Mouse (Mus musculus) embryonic facial prominence, embryonic 11.5 days (tissue): ENCODE data around the gene Kcns1. TPM values are rescaled to one million over a fixed set of nuclear protein-coding genes. Genes with fewer than 3 reads are reported as not detected.

ENCODE experiments used
- ATAC-seq: fragments of 200-750 bp; cut with Nextera tagmentation; replicated peaks from 2 replicates; pipeline ENCODE4 v1.8.0; 2017; ENCODE audit warnings: low read depth; ENCODE audit not compliant: insufficient number of reproducible peaks, low FRiP score, low TSS enrichment
- DNase-seq: peaks from one replicate; pipeline ENCODE4 v3.0.0-alpha.2; 2015; ENCODE audit warnings: low spot score
- H3K27ac ChIP-seq: fragments of 300-500 bp; sonication (generic); replicated peaks from 2 replicates; pipeline ENCODE4 v1.5.1; 2014; ENCODE audit warnings: mild to moderate bottlenecking, low read depth, low read length, control low read depth
- H3K27me3 ChIP-seq: fragments of 300-500 bp; sonication (generic); 2 replicates; pipeline ENCODE4 v1.6.1; 2014; ENCODE audit warnings: mild to moderate bottlenecking, low read length, moderate library complexity, mixed read lengths; ENCODE audit not compliant: control insufficient read depth, insufficient read depth
- H3K36me3 ChIP-seq: fragments of 300-500 bp; sonication (generic); replicated peaks from 2 replicates; pipeline ENCODE4 v1.6.1; 2014; ENCODE audit warnings: low read depth, mild to moderate bottlenecking, low read length, moderate library complexity, mixed read lengths; ENCODE audit not compliant: control insufficient read depth, insufficient read depth
- H3K4me1 ChIP-seq: fragments of 300-500 bp; sonication (generic); 2 replicates; pipeline ENCODE4 v1.6.1; 2014; ENCODE audit warnings: low read length, mixed read lengths; ENCODE audit not compliant: control insufficient read depth, insufficient read depth
- H3K4me2 ChIP-seq: fragments of 300-500 bp; sonication (generic); 2 replicates; pipeline ENCODE4 v1.6.1; 2014; ENCODE audit warnings: low read depth, mild to moderate bottlenecking, control low read depth, low read length, moderate library complexity
- H3K4me3 ChIP-seq: fragments of 300-500 bp; sonication (generic); 2 replicates; pipeline ENCODE4 v1.5.1; 2014; ENCODE audit warnings: low read depth, low read length, control low read depth
- H3K9ac ChIP-seq: fragments of 300-500 bp; sonication (generic); replicated peaks from 2 replicates; pipeline ENCODE4 v1.6.1; 2014; ENCODE audit warnings: mild to moderate bottlenecking, control low read depth, low read length
- H3K9me3 ChIP-seq: fragments of 300-500 bp; sonication (generic); replicated peaks from 2 replicates; pipeline ENCODE4 v1.6.1; 2016; ENCODE audit warnings: mild to moderate bottlenecking, low read length, inconsistent platforms, mixed read lengths; ENCODE audit not compliant: control insufficient read depth
- WGBS: fragments of 180-500 bp; shearing (Covaris S2); extraction: QIAGEN DNeasy Blood & Tissue Kit; methylation state at CpG from one replicate; pipeline ENCODE4 v1.1.7; 2014; 5-methylcytosine and 5-hydroxymethylcytosine counted together
- polyA plus RNA-seq: library from polyadenylated mRNA; unstranded; fragments of >200 nt; fragmentation: Nextera tagmentation; extraction: Ambion mirVana; gene quantifications from 2 replicates; pipeline ENCODE4 v1.2.1, GENCODE M21; 2014

The Kcns1 gene
- polyA plus RNA-seq, 1 experiment from 2014 or later = 0.07 TPM

DNA sequence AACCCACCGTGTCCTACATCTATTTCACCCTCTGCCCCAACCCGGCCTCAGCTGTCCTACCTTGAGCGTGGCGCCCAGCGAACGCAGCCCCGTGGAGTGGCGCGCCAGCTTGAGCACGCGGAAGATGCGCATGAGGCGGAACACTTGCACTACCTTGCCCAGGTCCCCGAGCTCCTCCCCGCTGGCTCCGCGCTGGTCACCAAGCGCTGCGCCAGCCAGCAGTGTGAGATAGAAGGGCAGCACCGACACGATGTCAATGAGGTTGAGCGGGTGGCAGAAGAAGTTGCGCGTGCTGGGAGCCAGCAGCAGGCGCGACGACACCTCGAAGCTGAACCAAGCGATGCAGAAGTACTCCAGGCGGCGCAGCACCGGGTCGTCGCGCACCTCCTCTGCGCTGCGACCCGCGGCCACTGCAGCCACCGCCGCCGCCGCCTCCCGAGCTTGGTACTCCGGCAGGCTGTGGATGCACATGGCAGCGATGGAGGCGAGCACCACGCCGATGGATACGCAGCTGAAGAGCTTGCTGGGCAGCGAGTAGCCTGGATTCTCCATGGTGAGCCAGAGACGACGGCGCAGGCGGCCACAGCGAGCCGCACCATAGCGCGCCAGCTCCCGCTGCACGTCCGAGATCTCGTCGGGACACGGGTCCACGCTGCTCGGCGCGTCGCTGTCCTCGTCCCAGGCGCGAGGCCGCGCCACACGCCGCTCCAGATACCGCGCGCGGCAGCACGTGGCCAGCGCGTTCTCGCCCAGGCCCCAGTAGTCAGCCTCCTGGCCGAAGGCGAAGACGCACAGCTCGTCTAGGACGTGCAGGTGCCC, 3.0 kb downstream of the Kcns1 start:
- Histone ChIP-seq H3K36me3 (no peaks in the 10 kb centered on the region), H3K4me3 (peak overlapping the region; percentile 33), H3K9me3 (no peaks in the 10 kb centered on the region), H3K27me3 (peaks cover 51% of the 10 kb centered on the region), H3K27ac (no peak overlapping the region), H3K4me1 (peaks cover 6% of the 10 kb centered on the region), H3K4me2 (peak overlapping the region; percentile 71), H3K9ac (no peak overlapping the region)
- no peak for ATAC-seq
- WGBS = 13% methylated on average over 88 of the region's 90 CpGs
- DNase-seq = no peak

- 91% methylated on average over 5 of the region's 5 CpGs for WGBS
- no peak overlapping the region for H3K4me2 ChIP-seq
- no peaks in the 10 kb centered on the region for H3K9me3 ChIP-seq
- no peak overlapping the region for H3K9ac ChIP-seq
- peaks cover 31% of the 10 kb centered on the region for H3K27me3 ChIP-seq
- ATAC-seq = no peak
- no peak overlapping the region for H3K27ac ChIP-seq
- H3K4me3 ChIP-seq = no peak overlapping the region
- H3K36me3 ChIP-seq = no peaks in the 10 kb centered on the region
- no peaks in the 10 kb centered on the region for H3K4me1 ChIP-seq
- DNase-seq = no peak
These were observed 6.0 kb downstream of the Kcns1 start for GRCm38 (mm10) chr2:164164941-164165340.

- Histone ChIP-seq H3K9me3 (no peaks in the 10 kb centered on the region), H3K36me3 (no peaks in the 10 kb centered on the region), H3K9ac (no peak overlapping the region), H3K4me2 (no peak overlapping the region), H3K27me3 (no peaks in the 10 kb centered on the region), H3K27ac (no peak overlapping the region), H3K4me3 (no peak overlapping the region), H3K4me1 (no peaks in the 10 kb centered on the region)
- ATAC-seq (no peak), DNase-seq (no peak)
- WGBS = 78% methylated on average over 11 of the region's 11 CpGs
These were observed 9.3 kb downstream of the Kcns1 start for GRCm38 (mm10) chr2:164161515-164162055.

GRCm38 (mm10) chr2:164158838-164159237, 12.1 kb downstream of the Kcns1 start:
- DNase-seq = no peak
- Histone ChIP-seq H3K4me1 (no peaks in the 10 kb centered on the region), H3K9ac (no peak overlapping the region), H3K36me3 (no peaks in the 10 kb centered on the region), H3K9me3 (no peaks in the 10 kb centered on the region), H3K4me3 (no peak overlapping the region), H3K27ac (no peak overlapping the region), H3K27me3 (no peaks in the 10 kb centered on the region), H3K4me2 (no peak overlapping the region)
- no peak for ATAC-seq
- 79% methylated on average over 2 of the region's 2 CpGs for WGBS

GRCm38 (mm10) chr2:164156158-164156557, 14.8 kb downstream of the Kcns1 start:
- Histone ChIP-seq H3K4me2 (no peak overlapping the region), H3K9me3 (no peaks in the 10 kb centered on the region), H3K4me1 (no peaks in the 10 kb centered on the region), H3K9ac (no peak overlapping the region), H3K36me3 (no peaks in the 10 kb centered on the region), H3K27me3 (no peaks in the 10 kb centered on the region), H3K27ac (no peak overlapping the region), H3K4me3 (no peak overlapping the region)
- no peak for ATAC-seq
- 88% methylated on average over 7 of the region's 7 CpGs for WGBS
- DNase-seq = no peak

- Histone ChIP-seq H3K4me3 (no peak overlapping the region), H3K27ac (no peak overlapping the region), H3K9me3 (no peaks in the 10 kb centered on the region), H3K9ac (no peak overlapping the region), H3K4me1 (no peaks in the 10 kb centered on the region), H3K36me3 (no peaks in the 10 kb centered on the region), H3K27me3 (no peaks in the 10 kb centered on the region), H3K4me2 (no peak overlapping the region)
- ATAC-seq (no peak), DNase-seq (no peak)
- WGBS = 90% methylated on average over 10 of the region's 10 CpGs
These were observed 16.9 kb downstream of the Kcns1 start for GRCm38 (mm10) chr2:164154007-164154406.

GRCm38 (mm10) chr2:164152341-164152740, 18.6 kb downstream of the Kcns1 start:
- no peak overlapping the region for H3K4me2 ChIP-seq
- no peak for ATAC-seq
- H3K27ac ChIP-seq = no peak overlapping the region
- WGBS = 93% methylated on average over 11 of the region's 11 CpGs
- DNase-seq = no peak
- no peak overlapping the region for H3K9ac ChIP-seq
- H3K4me1 ChIP-seq = no peaks in the 10 kb centered on the region
- H3K27me3 ChIP-seq = no peaks in the 10 kb centered on the region
- no peak overlapping the region for H3K4me3 ChIP-seq
- no peaks in the 10 kb centered on the region for H3K9me3 ChIP-seq
- no peaks in the 10 kb centered on the region for H3K36me3 ChIP-seq

DNA sequence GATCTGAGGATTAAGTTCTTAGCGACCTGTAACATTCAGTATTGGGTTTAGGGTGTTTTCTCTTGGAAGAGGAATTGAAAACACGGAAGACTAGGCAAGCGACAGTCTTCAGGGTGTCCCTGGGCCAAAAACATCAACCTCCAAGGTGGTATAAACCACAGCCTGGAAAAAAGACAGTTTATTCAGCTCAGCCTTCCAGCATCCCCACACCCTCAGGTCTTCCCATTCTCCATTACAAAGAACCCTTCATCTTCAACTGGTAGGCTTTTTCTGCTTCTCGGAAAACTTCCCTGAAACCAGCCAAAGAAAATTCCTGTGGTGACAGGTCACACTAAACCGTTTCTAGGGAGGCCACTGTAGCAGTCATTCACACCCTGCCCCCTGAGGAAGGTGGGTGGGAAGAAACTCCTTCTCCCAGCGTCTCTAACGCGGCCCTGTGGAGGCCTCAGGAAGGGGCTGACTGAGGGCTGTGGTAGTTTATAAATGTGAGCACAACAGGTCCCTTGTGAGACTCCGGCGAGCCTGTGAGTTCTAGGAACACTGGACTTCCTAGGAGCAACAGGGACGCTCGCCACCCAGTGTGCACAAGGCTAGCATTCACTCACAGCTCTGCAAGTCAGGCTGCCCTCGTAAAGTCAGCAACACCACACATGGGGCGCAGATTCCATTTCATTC, 20.7 kb downstream of the Kcns1 start:
- 33% methylated on average over 14 of the region's 14 CpGs for WGBS
- Histone ChIP-seq H3K9ac (peak overlapping the region; percentile 5; the same call in 1 of the 2 replicates), H3K4me3 (no peak overlapping the region), H3K36me3 (no peaks in the 10 kb centered on the region), H3K4me2 (no peak overlapping the region), H3K27ac (no peak overlapping the region), H3K27me3 (no peaks in the 10 kb centered on the region), H3K9me3 (no peaks in the 10 kb centered on the region), H3K4me1 (no peaks in the 10 kb centered on the region)
- ATAC-seq (no peak), DNase-seq (no peak)
